Mouse (Mus musculus): ENCODE data around the gene Gm19668. TPM values are rescaled to one million over a fixed set of nuclear protein-coding genes. Genes with fewer than 3 reads are reported as not detected.
A peak's percentile ranks its signal among the peaks of the same experiment; 100 is the strongest.

The Gm19668 gene
- not detected in 2 replicates for polyA plus RNA-seq (2014; fragmentation: Nextera tagmentation; extraction: Ambion mirVana)

- H3K27me3 ChIP-seq (ENCODE audit: control insufficient read depth, insufficient read depth, low read length) = no peaks in the 10 kb centered on the region
- no peak within 1 kb of the TSS for H3K4me3 ChIP-seq (ENCODE audit: control insufficient read depth in 1 of 2, insufficient read depth in 1 of 2, low read depth in 1 of 2, low read length in 2 of 2)
- no peak for ATAC-seq (ENCODE audit: insufficient number of reproducible peaks, insufficient read depth, low FRiP score, low read depth)
- H3K9ac ChIP-seq (ENCODE audit: low read length) = no peak within 1 kb of the TSS
- H3K36me3 ChIP-seq (ENCODE audit: control insufficient read depth, insufficient read depth, low read length) = no peaks in the 10 kb centered on the region
- H3K4me1 ChIP-seq (ENCODE audit: control insufficient read depth in 2 of 2, insufficient read depth in 2 of 2, low read length in 2 of 2) = peaks cover 7 to 13% of the 10 kb centered on the region in 2 experiments; a peak in 2 of 4 replicates
- H3K4me2 ChIP-seq (ENCODE audit: low read length) = no peak within 1 kb of the TSS
- WGBS = 49% methylated on average over 8 of the region's 8 CpGs
- H3K27ac ChIP-seq (replicated peaks in 1 of 2; ENCODE audit: control insufficient read depth in 1 of 2, insufficient read depth in 1 of 2, low read depth in 2 of 2, low read length in 2 of 2) = peak within 1 kb of the TSS in 1 of 2 experiments; percentile 28; a peak in 1 of 4 replicates
- no peaks in the 10 kb centered on the region for H3K9me3 ChIP-seq (ENCODE audit: control insufficient read depth, low read length)
These were observed at the start of gene Gm19668 for GRCm38 (mm10) chr10:77798921-77799508. Gene Gm19668 (minus strand): TSS chr10:77799133.

- H3K27me3 ChIP-seq (ENCODE audit: control insufficient read depth, insufficient read depth, low read length) = no peaks in the 10 kb centered on the region
- 68% methylated on average over 2 of the region's 2 CpGs for WGBS
- H3K36me3 ChIP-seq (ENCODE audit: control insufficient read depth, insufficient read depth, low read length) = no peaks in the 10 kb centered on the region
- peaks cover 23% of the 10 kb centered on the region for H3K9me3 ChIP-seq (ENCODE audit: control insufficient read depth, low read length)
- H3K27ac ChIP-seq (replicated peaks in 1 of 2; ENCODE audit: control insufficient read depth in 1 of 2, insufficient read depth in 1 of 2, low read depth in 2 of 2, low read length in 2 of 2) = no peak overlapping the region
- H3K9ac ChIP-seq (ENCODE audit: low read length) = no peak overlapping the region
- H3K4me1 ChIP-seq (ENCODE audit: control insufficient read depth in 2 of 2, insufficient read depth in 2 of 2, low read length in 2 of 2) = no peaks in the 10 kb centered on the region
- ATAC-seq (ENCODE audit: insufficient number of reproducible peaks, insufficient read depth, low FRiP score, low read depth) = no peak
- H3K4me3 ChIP-seq (ENCODE audit: control insufficient read depth in 1 of 2, insufficient read depth in 1 of 2, low read depth in 1 of 2, low read length in 2 of 2) = no peak overlapping the region
- no peak overlapping the region for H3K4me2 ChIP-seq (ENCODE audit: low read length)
These were observed 48.6 kb upstream of the Gm19668 start for GRCm38 (mm10) chr10:77847538-77847937.

- no peak for ATAC-seq (ENCODE audit: insufficient number of reproducible peaks, insufficient read depth, low FRiP score, low read depth)
- Histone ChIP-seq H3K4me3 (ENCODE audit: control insufficient read depth in 1 of 2, insufficient read depth in 1 of 2, low read depth in 1 of 2, low read length in 2 of 2) (no peak overlapping the region), H3K27ac (replicated peaks in 1 of 2; ENCODE audit: control insufficient read depth in 1 of 2, insufficient read depth in 1 of 2, low read depth in 2 of 2, low read length in 2 of 2) (no peak overlapping the region), H3K9me3 (ENCODE audit: control insufficient read depth, low read length) (peaks cover 23% of the 10 kb centered on the region), H3K27me3 (ENCODE audit: control insufficient read depth, insufficient read depth, low read length) (no peaks in the 10 kb centered on the region), H3K9ac (ENCODE audit: low read length) (no peak overlapping the region), H3K36me3 (ENCODE audit: control insufficient read depth, insufficient read depth, low read length) (no peaks in the 10 kb centered on the region), H3K4me2 (ENCODE audit: low read length) (no peak overlapping the region), H3K4me1 (ENCODE audit: control insufficient read depth in 2 of 2, insufficient read depth in 2 of 2, low read length in 2 of 2) (no peaks in the 10 kb centered on the region)
- 15% methylated on average over 2 of the region's 2 CpGs for WGBS
These were observed 48.0 kb upstream of the Gm19668 start for GRCm38 (mm10) chr10:77846961-77847360.

- 64% methylated on average over 3 of the region's 3 CpGs for WGBS
- Histone ChIP-seq H3K27ac (replicated peaks in 1 of 2; ENCODE audit: control insufficient read depth in 1 of 2, insufficient read depth in 1 of 2, low read depth in 2 of 2, low read length in 2 of 2) (no peak within 1 kb of the TSS), H3K36me3 (ENCODE audit: control insufficient read depth, insufficient read depth, low read length) (no peaks in the 10 kb centered on the region)
These were observed 47.6 kb upstream of the Gm19668 start, which contains the start of gene Gm36176 for GRCm38 (mm10) chr10:77846503-77846902. Gene Gm36176 (plus strand): TSS chr10:77846803.

GRCm38 (mm10) chr10:77839006-77839405 lies 40.1 kb upstream of the Gm19668 start:
- Histone ChIP-seq H3K27me3 (ENCODE audit: control insufficient read depth, insufficient read depth, low read length) (no peaks in the 10 kb centered on the region), H3K27ac (replicated peaks in 1 of 2; ENCODE audit: control insufficient read depth in 1 of 2, insufficient read depth in 1 of 2, low read depth in 2 of 2, low read length in 2 of 2) (no peak overlapping the region), H3K4me1 (ENCODE audit: control insufficient read depth in 2 of 2, insufficient read depth in 2 of 2, low read length in 2 of 2) (no peaks in the 10 kb centered on the region), H3K4me2 (ENCODE audit: low read length) (no peak overlapping the region), H3K9ac (ENCODE audit: low read length) (no peak overlapping the region), H3K9me3 (ENCODE audit: control insufficient read depth, low read length) (peaks cover 17% of the 10 kb centered on the region), H3K4me3 (ENCODE audit: control insufficient read depth in 1 of 2, insufficient read depth in 1 of 2, low read depth in 1 of 2, low read length in 2 of 2) (no peak overlapping the region), H3K36me3 (ENCODE audit: control insufficient read depth, insufficient read depth, low read length) (no peaks in the 10 kb centered on the region)
- WGBS = 60% methylated on average over 6 of the region's 6 CpGs
- no peak for ATAC-seq (ENCODE audit: insufficient number of reproducible peaks, insufficient read depth, low FRiP score, low read depth)

More at GRCm38 (mm10) chr10:77846503-77846902, 47.6 kb upstream of the Gm19668 start, which contains the start of gene Gm36176:
- no peaks in the 10 kb centered on the region for H3K4me1 ChIP-seq (ENCODE audit: control insufficient read depth in 2 of 2, insufficient read depth in 2 of 2, low read length in 2 of 2)
- no peak within 1 kb of the TSS for H3K4me2 ChIP-seq (ENCODE audit: low read length)
- peaks cover 25% of the 10 kb centered on the region for H3K9me3 ChIP-seq (ENCODE audit: control insufficient read depth, low read length)
- no peak for ATAC-seq (ENCODE audit: insufficient number of reproducible peaks, insufficient read depth, low FRiP score, low read depth)
- H3K4me3 ChIP-seq (ENCODE audit: control insufficient read depth in 1 of 2, insufficient read depth in 1 of 2, low read depth in 1 of 2, low read length in 2 of 2) = no peak within 1 kb of the TSS
- no peak within 1 kb of the TSS for H3K9ac ChIP-seq (ENCODE audit: low read length)
- no peaks in the 10 kb centered on the region for H3K27me3 ChIP-seq (ENCODE audit: control insufficient read depth, insufficient read depth, low read length)

GRCm38 (mm10) chr10:77835647-77836046 lies 36.7 kb upstream of the Gm19668 start, which contains the start of gene Krtap10-10:
Gene Krtap10-10 (plus strand): TSS chr10:77835947.
- Histone ChIP-seq H3K36me3 (ENCODE audit: control insufficient read depth, insufficient read depth, low read length) (no peaks in the 10 kb centered on the region), H3K9ac (ENCODE audit: low read length) (no peak within 1 kb of the TSS), H3K4me1 (ENCODE audit: control insufficient read depth in 2 of 2, insufficient read depth in 2 of 2, low read length in 2 of 2) (no peaks in the 10 kb centered on the region), H3K27me3 (ENCODE audit: control insufficient read depth, insufficient read depth, low read length) (no peaks in the 10 kb centered on the region), H3K9me3 (ENCODE audit: control insufficient read depth, low read length) (no peaks in the 10 kb centered on the region), H3K4me2 (ENCODE audit: low read length) (no peak within 1 kb of the TSS), H3K27ac (replicated peaks in 1 of 2; ENCODE audit: control insufficient read depth in 1 of 2, insufficient read depth in 1 of 2, low read depth in 2 of 2, low read length in 2 of 2) (no peak within 1 kb of the TSS), H3K4me3 (ENCODE audit: control insufficient read depth in 1 of 2, insufficient read depth in 1 of 2, low read depth in 1 of 2, low read length in 2 of 2) (no peak within 1 kb of the TSS)
- WGBS = 66% methylated on average over 9 of the region's 9 CpGs
- ATAC-seq (ENCODE audit: insufficient number of reproducible peaks, insufficient read depth, low FRiP score, low read depth) = no peak

- no peak for ATAC-seq (ENCODE audit: insufficient number of reproducible peaks, insufficient read depth, low FRiP score, low read depth)
- no peaks in the 10 kb centered on the region for H3K4me1 ChIP-seq (ENCODE audit: control insufficient read depth in 2 of 2, insufficient read depth in 2 of 2, low read length in 2 of 2)
- H3K27me3 ChIP-seq (ENCODE audit: control insufficient read depth, insufficient read depth, low read length) = no peaks in the 10 kb centered on the region
- no peak within 1 kb of the TSS for H3K4me2 ChIP-seq (ENCODE audit: low read length)
- no peaks in the 10 kb centered on the region for H3K36me3 ChIP-seq (ENCODE audit: control insufficient read depth, insufficient read depth, low read length)
- 61% methylated on average over 6 of the region's 6 CpGs for WGBS
- no peak within 1 kb of the TSS for H3K4me3 ChIP-seq (ENCODE audit: control insufficient read depth in 1 of 2, insufficient read depth in 1 of 2, low read depth in 1 of 2, low read length in 2 of 2)
- H3K9me3 ChIP-seq (ENCODE audit: control insufficient read depth, low read length) = no peaks in the 10 kb centered on the region
- no peak within 1 kb of the TSS for H3K9ac ChIP-seq (ENCODE audit: low read length)
- H3K27ac ChIP-seq (replicated peaks in 1 of 2; ENCODE audit: control insufficient read depth in 1 of 2, insufficient read depth in 1 of 2, low read depth in 2 of 2, low read length in 2 of 2) = no peak within 1 kb of the TSS
These were observed 28.0 kb upstream of the Gm19668 start, which contains the start of gene Krtap10-4 for GRCm38 (mm10) chr10:77826951-77827350. Gene Krtap10-4 (minus strand): TSS chr10:77827095.

GRCm38 (mm10) chr10:77819203-77819602 lies 20.3 kb upstream of the Gm19668 start:
- 44% methylated on average over 4 of the region's 4 CpGs for WGBS
- no peak for ATAC-seq (ENCODE audit: insufficient number of reproducible peaks, insufficient read depth, low FRiP score, low read depth)

More at GRCm38 (mm10) chr10:77819203-77819602, 20.3 kb upstream of the Gm19668 start:
- no peak overlapping the region for H3K4me3 ChIP-seq (ENCODE audit: control insufficient read depth in 1 of 2, insufficient read depth in 1 of 2, low read depth in 1 of 2, low read length in 2 of 2)
- H3K27me3 ChIP-seq (ENCODE audit: control insufficient read depth, insufficient read depth, low read length) = no peaks in the 10 kb centered on the region
- H3K4me2 ChIP-seq (ENCODE audit: low read length) = no peak overlapping the region
- no peak overlapping the region for H3K27ac ChIP-seq (replicated peaks in 1 of 2; ENCODE audit: control insufficient read depth in 1 of 2, insufficient read depth in 1 of 2, low read depth in 2 of 2, low read length in 2 of 2)
- H3K9ac ChIP-seq (ENCODE audit: low read length) = no peak overlapping the region
- no peaks in the 10 kb centered on the region for H3K4me1 ChIP-seq (ENCODE audit: control insufficient read depth in 2 of 2, insufficient read depth in 2 of 2, low read length in 2 of 2)
- H3K36me3 ChIP-seq (ENCODE audit: control insufficient read depth, insufficient read depth, low read length) = no peaks in the 10 kb centered on the region
- no peaks in the 10 kb centered on the region for H3K9me3 ChIP-seq (ENCODE audit: control insufficient read depth, low read length)
